Mouse (Mus musculus): Measurements from ENCODE around the gene Exosc3.
"Not testable (repeated sequence)": the region's sequence is repeated elsewhere in the genome, so short reads cannot be mapped to it uniquely, and the experiment has no call there.

Gene Exosc3

DNA sequence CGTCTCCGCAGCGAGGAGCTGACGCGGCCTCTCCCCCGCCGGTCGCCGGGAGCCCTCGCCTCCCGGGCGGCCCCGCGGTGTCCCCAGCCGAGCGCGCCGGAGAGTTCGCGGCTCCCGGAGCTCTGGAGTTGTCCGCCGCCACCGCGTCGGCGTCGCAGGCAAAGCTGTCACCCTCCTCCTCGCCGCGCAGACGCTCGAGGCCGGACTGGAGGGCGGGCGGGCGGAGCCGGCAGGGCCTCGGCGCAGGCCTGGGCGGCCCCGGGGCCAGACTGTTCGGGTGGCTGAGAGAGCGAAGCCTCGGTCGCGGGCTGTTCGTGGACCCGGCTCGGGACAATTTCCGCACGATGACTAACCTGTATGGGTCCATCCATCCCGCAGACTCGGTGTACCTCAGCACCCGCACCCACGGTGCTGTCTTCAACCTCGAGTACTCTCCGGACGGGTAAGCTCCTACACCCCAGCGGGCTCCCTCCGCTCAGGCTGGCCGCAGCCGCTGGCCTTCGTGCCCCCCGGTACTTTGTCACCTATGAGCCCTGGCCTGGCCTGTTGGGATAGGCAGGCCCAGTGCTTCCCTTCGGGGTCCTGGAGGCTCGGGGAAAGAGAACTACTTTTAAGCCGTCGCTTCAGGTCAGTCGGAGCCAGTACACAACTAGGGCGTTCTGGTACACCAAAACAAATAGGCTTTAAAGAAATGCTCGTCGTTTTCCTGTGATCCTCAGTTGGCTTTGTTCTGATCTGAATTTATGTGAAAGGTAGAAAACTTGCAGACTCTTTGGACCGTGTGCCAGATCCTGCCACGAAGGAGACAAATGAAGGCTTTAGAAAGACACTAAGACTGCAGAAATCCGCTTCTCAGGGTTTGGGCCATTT, at the start of gene Exosc3:
Exosc3 (minus strand) TSS at position 447 of the 870 bp plus-strand sequence.
- peak; percentile 13 for DNase-seq (ENCODE audit: low read depth)

DNA sequence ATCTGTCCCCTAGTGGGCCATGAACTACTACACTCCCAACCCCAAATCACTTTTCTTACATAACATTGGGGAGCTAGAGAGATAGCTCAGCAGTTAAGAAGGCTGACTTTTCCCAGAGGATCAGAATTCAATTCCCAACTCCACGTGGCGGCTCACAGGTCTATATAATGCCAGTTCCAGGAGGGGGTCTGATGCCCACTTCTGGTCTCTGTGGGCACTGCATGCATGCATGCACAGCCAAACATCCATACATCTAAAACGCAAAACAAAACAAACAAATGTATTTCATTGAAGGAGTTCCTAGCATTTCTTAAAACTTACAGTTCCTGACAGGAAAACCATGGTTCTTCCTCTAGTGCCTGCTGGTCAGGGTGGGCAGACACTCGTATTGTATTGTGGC, 49.6 kb upstream of the Exosc3 start:
- no peak for DNase-seq (ENCODE audit: low read depth)

DNA sequence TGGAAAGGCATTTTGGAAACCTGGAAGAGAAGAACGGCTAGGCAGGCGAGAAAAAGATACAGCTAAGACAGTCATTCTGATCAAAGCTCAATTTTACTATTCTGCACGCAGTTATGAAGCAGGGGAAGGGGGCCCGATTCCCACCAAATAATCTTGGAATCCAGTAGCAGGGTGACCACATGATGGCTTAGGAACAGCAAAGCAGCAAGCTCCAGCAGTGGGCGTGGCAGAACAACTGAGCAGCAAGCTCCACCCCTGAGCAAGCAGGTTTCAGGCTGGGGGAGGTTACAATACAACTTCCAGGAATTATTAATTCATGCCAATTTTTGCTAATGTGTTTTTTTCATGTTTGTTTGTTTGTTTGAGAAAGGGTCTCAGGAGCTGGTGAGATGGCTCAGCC, 44.8 kb upstream of the Exosc3 start:
- not testable (repeated sequence) for DNase-seq (ENCODE audit: low read depth)

DNA sequence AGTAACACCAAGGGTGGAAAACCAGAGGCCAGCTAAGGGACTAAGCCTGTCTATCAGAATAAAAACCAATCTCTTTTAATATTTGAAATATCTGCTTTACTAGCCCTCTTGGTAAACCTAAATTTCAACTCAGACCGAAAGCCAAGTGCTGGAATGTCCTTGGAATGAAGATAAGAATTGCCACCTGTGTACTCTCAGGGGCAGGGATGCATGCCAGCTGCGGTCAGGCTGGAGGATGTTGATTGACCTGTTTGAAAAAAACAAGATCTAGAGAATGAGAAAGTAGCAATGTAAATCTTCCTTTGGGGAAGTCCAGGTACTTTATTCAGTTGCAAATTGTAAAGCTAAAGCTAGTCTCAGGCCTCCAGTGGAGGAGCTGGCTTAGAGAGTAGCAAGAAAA, 39.6 kb upstream of the Exosc3 start:
- not testable (repeated sequence) for DNase-seq (ENCODE audit: low read depth)

DNA sequence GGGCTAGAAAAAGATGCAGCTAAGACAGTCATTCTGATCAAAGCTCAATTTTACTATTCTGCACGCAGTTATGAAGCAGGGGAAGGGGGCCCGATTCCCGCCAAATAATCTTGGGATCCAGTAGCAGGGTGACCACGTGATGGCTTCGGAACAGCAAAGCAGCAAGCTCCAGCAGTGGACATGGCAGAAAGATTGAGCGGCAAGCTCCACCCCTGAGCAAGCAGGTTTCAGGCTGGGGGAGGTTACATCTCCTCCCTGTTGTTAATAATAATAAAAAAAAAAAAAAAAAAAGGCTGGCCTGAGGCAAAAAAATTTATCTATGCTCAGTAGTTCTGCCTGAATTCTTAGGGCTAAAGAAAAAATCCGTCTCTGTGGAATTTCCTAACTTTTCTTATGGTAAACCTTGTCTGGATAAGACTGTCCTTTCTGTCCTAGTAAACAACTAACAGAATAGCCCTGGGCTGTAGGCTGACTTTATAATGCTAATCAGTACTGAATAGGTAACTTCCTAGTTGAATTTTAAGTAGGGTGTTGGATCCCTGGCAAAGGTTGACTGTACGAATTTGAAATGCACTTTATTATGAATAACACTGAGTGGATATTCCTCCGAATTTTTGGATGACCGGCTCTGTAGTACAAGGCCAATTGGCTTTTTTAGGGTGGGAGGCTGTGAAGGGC, 38.5 kb upstream of the Exosc3 start:
- DNase-seq (ENCODE audit: low read depth) = not testable (repeated sequence)

DNA sequence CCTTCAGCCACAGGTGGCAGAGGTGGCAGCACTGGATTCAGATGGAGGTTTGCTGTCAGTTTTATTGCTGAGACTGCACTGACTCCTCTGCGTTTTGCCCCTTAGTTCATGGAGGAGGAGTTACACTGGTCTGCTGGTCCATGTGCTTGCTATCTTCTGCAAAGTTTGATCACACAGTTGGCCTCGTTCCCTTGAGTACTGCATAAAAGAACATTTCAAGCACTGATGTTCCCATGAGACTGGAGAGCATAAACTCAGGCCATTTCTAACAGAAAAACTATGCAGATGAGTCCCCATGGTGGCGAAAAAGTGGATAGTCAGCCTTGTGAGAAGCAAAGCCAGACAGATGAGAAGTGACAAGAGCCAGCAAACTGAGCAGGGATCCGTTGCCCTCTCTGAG, 34.0 kb upstream of the Exosc3 start:
- DNase-seq (ENCODE audit: low read depth) = no peak

DNA sequence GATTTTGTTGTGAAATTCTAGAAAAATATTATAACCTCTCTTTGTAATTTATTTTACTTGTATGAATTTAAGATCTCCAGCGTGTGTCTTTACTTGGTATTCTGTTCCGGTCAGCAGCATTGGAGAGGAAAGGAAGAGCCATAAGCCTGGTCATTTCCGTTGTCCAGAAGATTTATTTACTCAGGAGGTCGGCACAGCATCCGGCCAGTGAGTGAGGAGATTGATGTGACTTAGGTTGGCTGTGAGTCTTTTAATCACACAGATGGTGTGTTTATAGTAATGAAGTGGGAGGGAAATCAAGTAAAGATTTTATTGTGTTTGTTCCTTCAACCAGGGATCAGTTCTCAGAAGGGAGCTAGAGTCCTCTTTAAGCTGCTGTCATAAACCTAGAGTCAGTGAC, 32.3 kb upstream of the Exosc3 start:
- DNase-seq (ENCODE audit: low read depth) = no peak

DNA sequence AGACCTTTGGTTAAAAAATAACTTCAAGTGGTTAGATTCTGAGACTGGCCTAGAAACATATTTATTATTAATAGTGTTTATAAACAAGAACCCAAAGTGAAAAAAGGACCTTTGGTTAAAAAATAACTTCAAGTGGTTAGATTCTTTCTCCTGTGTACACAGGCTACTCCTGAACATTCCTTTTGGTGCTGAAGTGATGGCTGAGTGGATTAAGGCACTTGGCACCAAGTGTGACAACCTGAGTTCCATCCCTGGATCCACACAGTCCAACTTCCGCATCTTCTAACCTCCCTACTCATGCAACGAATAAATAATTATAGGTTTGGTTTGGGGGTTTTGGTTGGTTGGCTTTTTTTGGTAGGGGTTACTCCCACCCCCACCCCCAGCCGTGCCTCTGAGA, 28.7 kb upstream of the Exosc3 start:
- no peak for DNase-seq (ENCODE audit: low read depth)

DNA sequence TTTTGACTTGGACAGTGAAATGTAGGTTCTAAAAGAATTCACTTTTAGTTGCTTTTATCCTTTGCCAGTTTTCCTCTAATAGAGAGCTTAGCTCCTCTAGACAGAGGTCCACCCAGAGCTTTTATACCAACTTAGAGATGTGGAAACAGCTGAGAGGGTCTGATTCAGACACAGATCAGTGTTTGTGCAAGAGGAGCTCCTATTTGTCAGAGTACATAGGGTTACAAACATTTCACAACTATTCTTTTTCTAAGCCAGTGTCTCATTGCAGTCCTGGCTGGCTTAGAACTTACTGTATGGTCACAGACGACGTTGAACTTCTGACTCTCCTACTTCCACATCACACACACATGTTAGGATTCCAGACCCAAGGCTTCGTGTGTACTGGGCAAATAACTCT, 14.1 kb upstream of the Exosc3 start:
- no peak for DNase-seq (ENCODE audit: low read depth)

DNA sequence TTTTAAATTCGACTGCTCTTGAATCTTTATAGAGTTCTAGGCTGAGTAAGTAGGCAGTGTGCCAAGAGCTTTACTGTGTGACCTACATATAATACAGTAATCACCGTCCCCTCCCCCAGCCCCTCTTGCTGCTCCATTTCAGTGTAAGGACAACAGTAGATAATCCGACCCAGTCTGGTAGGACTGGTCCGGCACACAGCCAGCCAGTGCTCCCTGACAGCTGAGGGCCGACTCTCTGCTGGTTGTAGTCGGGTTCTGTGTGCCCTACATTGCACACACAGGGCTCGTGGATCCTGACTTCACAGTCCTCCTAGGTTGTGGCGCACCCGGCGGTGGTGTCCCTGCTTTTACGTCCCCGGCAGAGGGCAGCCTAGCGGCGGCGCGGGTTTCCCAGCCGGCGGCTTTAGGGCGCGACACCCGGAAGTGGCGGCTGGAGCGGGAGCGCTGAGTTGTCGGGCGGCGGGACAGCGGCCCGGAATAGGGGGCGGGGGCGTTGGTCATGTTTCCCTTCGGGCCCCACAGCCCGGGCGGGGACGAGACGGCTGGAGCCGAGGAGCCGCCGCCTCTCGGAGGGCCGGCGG, 773 bp downstream of the Exosc3 start, which contains the start of gene Dcaf10:
Dcaf10 (plus strand) TSS at position 433 of the 581 bp plus-strand sequence.
- peak; percentile 87 for DNase-seq (ENCODE audit: low read depth)

DNA sequence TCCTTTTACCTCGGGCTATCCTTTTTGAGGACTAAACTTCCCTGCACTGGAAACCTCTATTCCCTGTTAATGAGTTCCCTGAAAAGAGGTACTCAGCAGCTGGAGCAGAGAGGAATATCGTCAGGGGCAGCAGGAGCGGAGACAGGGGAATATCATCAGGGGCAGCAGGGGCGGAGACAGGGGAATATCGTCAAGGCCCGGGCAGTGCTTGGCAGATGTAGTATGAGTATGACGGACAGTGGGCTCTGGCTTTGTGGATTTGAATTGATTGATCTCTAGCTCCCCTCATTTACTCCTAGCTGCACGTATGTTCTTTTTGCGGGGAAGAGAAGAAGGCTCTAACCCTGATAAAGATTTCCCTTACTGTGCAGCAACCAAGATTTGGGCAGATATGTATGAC, 1.3 kb downstream of the Exosc3 start:
- DNase-seq (ENCODE audit: low read depth) = no peak

DNA sequence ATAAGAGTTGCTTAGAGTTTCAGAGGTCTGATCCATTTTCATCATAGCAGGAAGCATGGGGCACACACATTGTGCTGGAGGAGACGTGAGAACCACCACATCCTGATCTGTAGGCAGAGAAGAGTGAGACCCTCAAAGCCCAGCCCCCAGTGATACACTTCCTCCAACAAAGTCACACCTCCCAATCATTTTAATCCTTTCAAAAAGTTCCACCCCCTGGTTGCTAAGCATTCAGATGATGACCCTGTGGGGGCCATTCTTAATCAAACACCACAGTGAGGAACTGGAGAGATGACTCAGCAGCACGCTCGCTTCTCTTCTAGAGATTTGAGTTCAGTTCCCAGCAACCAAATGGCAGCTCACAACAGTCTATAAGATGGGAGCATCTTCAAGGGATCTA, 10.1 kb downstream of the Exosc3 start:
- DNase-seq (ENCODE audit: low read depth) = no peak

DNA sequence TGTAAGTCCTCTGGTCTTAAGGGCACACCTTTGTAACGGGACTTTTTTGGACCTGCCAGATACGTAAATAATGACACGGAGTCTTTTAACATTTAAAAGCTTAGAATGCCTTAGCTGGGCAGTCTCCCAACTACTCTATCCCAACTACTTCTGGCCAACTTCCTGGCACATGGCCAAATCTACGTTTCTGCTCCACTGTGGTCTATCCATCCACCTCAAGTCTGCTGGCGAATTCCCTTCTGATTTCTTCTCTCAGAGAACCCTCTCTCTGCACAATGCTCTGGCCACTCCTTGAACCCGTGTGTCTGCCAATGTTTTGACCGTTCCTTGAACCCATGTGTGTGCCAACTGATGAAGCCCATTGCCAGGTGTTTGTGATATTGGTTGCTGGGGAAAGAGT, 11.4 kb downstream of the Exosc3 start:
- DNase-seq (ENCODE audit: low read depth) = no peak

DNA sequence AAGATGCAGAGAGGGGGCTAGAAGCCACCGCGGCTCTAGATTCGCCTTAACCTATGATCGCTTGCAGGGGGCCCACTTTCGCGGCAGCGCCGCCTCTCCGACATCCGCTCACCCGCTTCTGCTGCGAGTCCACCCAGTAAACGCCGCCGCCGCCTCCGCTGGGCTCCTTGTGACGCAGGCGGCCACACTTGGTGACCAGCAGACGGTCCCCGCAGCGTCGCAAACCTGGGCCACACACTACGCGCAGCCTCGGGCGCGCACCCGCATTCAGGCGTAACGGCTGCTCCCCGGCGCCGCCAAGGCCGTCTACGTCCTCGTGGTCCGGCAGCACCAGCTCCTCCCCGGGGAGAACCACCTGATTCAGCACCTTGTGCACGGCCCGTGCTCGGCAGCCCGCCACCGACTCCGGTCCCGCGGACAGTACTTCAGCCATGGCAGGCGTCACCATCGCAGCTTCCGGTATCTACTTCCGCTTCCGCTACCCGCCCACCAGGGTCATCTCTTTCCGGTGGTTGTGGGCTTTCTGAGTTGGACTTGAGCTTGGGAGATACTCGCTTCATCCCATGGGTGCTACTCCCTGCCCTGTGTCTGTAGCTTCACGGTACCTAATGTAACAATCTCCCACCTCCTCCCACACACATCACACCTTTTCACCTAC, 22.2 kb downstream of the Exosc3 start:
- DNase-seq (ENCODE audit: low read depth) = peak; percentile 70

DNA sequence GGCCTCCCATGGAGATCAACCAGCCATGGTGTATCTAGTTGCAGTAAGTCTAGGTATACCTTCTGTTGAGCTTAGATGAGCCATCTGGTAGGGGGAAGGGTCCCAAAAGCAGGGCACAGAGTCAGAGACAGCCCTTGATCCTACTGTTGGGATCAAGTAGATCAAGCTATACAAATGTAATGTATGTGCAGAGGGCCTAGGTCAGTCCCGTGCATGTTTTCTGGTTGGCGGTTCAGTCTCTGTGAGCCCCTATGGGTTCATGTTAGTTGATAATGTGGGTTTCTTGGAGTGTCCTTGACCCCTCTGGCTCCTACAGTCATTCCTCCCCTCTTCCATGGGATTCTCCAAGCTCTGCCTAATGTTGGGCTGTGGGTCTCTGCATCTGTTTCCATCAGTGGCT, 31.5 kb downstream of the Exosc3 start:
- no peak for DNase-seq (ENCODE audit: low read depth)

DNA sequence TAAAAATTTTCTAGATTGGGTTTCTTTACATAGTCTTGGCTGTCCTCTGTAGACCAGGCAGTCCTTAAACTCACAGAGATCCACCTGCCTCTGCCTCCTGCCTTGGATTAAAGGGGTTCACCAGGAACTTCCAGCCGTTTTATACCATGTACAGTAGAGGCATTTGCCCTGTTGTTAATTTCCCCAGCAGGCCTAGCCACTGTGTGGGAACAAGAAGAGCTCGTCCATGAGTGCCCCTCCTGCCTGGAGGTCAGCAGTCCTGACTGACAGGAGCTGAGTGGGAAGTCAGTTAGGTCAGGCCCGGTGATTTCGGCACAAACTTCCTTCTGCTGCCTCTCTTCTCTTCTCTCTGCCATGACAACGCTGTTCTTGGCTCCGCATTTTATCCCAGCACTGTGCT, 33.9 kb downstream of the Exosc3 start:
- DNase-seq (ENCODE audit: low read depth) = no peak

DNA sequence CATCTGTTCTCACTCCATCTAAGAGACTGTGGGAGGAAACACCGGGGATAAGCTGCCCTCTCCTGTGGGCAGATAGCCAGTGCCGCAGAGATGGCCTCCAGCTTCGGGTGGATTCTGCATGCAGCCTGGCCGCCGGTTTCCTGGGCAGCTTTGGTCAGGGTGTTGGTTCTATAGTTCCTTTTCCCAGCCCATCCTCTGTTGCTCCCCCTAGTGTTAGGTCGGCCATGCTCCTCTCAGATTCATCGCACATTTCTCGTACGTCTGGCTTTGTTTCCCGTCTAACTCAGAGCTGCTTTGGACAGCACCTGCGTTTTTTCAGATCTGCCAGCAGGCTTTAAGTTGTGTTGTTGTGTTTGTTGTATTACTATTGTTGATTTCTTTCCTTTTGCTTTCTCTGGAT, 34.5 kb downstream of the Exosc3 start:
- no peak for DNase-seq (ENCODE audit: low read depth)

DNA sequence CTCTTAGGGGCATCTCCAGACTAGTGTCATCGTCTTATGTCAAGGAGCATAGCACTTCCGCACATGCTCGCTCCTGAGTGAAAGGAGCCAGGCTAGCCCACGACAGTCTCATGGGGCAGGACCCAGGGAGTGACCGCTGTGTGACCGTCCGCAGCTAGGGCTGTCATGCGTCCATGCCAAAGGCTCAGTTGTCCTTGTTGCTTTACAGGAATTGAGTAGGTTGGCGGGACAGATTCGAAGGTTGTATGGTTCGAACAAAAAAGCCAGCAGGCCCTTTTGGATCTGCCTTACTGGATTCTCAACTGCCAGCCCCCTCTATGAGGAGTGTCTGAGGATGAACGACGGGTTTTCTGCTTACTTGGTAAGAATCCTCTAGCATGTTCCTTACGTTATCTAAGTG, 37.0 kb downstream of the Exosc3 start:
- no peak for DNase-seq (ENCODE audit: low read depth)

DNA sequence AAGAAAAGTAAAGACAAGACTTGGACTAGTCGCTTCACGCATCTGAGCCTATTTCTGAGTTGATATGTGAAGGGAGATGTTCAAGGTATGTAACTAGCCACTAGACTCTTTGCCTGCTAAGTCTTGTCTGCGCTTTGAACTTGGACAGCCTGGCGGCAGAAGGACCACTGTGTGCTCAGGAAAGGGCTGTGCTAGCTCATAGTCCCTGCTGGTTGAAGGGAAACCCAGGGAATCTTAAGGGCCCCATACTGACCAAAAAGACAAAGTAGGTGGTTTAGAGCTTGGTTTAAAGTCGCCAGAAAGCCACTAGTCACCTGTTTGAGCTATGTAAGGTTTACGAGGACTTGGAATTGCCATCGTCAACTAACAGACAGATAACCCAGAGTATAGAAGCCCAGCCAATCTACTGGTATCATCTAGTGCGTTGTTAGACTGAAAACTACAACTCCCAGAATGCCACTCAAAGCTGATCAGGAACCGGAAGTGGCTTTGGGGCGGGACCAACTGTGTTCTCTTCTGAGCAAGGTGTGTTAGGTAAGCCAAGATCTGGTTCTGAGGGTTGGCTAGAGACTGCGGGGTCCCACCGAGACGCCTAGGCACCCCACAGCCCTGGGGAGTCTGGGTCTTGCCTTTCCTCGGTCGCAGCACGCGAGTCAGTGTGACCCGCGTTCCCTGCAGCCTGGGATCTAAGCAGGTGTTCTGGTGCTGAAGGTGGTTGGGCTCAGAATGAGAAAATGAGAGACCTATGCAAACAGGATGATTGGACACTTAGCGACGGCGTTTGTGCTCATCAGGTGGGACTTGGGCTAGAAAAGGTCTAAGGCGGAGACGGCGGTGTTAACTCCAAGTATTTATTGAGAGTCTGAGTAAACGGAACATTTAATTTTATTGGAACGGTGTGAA, 45.6 kb downstream of the Exosc3 start, which contains the start of gene Trmt10b:
Trmt10b (plus strand) TSS at position 466 of the 903 bp plus-strand sequence.
- peak; percentile 68 for DNase-seq (ENCODE audit: low read depth)

DNA sequence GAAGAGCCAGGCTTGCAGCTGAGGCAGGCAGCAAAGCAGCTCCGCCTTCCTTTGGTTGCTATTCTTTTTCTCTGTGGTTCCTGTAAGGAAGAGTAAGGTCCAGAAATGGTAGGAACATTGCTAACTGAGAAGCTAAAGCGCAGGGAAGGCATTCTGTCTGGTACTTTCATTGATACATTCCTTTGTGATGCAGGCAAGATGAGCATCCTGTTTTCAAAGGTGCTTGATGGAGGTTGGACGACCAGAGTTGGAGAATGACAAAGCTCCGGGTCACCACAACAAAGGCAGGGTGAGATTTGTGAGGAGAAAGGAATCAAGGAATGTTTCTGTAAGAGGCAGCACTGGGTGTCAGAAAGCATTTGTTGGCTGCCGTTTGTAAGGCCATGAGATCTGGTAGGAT, 54.6 kb downstream of the Exosc3 start:
- no peak for DNase-seq (ENCODE audit: low read depth)

DNA sequence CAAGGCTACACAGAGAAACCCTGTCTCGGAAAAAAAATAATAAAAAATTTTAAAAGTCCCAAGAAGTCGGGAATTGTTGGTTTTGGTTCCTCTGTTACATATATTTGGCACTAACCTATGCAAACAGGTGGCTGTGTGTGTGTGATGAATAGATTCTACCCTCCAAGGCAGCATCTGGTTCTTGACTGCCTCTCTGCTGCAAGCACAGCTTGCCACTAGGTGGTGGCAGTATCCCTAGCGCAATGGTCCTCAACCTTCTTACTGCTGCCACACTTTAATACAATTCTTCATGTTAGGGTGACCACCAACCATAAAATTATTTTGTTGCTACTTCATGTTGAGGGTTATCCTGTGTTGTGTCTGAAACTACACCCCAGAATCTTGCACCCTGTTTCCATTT, 56.2 kb downstream of the Exosc3 start:
- DNase-seq (ENCODE audit: low read depth) = no peak

All from c-Kit-positive CD71-negative TER-119-negative erythroid progenitor cells, embryonic 14.5 days (primary cell).